Mouse (Mus musculus) E14TG2a.4 (cell line): ENCODE measurements at regions not wholly inside any gene's neighbourhood (a gene's known extent, or its start where the extent isn't known, plus 50 kb on each side); places are given as distances from the start of the nearest gene placed in this dataset.

Experiments
- H3K27me3 ChIP-seq: 2 replicates; pipeline ENCODE4 v1.6.1; 2014; ENCODE audit warnings: low read length, control low read depth; ENCODE audit not compliant: insufficient read depth
- H3K36me3 ChIP-seq: 2 replicates; pipeline ENCODE4 v1.6.1; 2014; ENCODE audit warnings: low read length, control low read depth; ENCODE audit not compliant: insufficient read depth
- H3K4me1 ChIP-seq: replicated peaks from 2 replicates; pipeline ENCODE4 v1.6.1; 2014; ENCODE audit warnings: low read depth, low read length, control low read depth
- H3K4me3 ChIP-seq: replicated peaks from 2 replicates; pipeline ENCODE4 v1.5.1; 2014; ENCODE audit warnings: mild to moderate bottlenecking, low read length
- H3K9me3 ChIP-seq: 2 replicates; pipeline ENCODE4 v1.6.1; 2014; ENCODE audit warnings: low read length, control low read depth
- CTCF ChIP-seq: conservative IDR thresholded peaks from 2 replicates; pipeline ENCODE4 v1.5.1; 2014; ENCODE audit warnings: low read length
- NANOG ChIP-seq: IDR thresholded peaks from 2 replicates; pipeline ENCODE4 v1.6.1; 2014; ENCODE audit warnings: borderline replicate concordance, low read length, mixed read lengths
- POU5F1 ChIP-seq: IDR thresholded peaks from 2 replicates; pipeline ENCODE4 v1.6.1; 2014; ENCODE audit warnings: low read length, borderline replicate concordance

GRCm38 (mm10) chr16:77469328-77469875 lies 132.5 kb downstream of the Gm11146 start:
- Histone ChIP-seq H3K4me1 (no peaks in the 10 kb centered on the region), H3K27me3 (no peaks in the 10 kb centered on the region), H3K36me3 (no peaks in the 10 kb centered on the region), H3K4me3 (no peak overlapping the region), H3K9me3 (no peaks in the 10 kb centered on the region)
- no peak for TF ChIP-seq CTCF
- TF ChIP-seq POU5F1: no peak
- no peak for TF ChIP-seq NANOG

- no peaks in the 10 kb centered on the region for H3K36me3 ChIP-seq
- TF ChIP-seq NANOG (no peak), POU5F1 (no peak)
- H3K9me3 ChIP-seq: no peaks in the 10 kb centered on the region
- no peak overlapping the region for H3K4me3 ChIP-seq
- H3K27me3 ChIP-seq: no peaks in the 10 kb centered on the region
- no peaks in the 10 kb centered on the region for H3K4me1 ChIP-seq
Observed at GRCm38 (mm10) chr16:77467216-77467615, 134.7 kb downstream of the Gm11146 start.

DNA sequence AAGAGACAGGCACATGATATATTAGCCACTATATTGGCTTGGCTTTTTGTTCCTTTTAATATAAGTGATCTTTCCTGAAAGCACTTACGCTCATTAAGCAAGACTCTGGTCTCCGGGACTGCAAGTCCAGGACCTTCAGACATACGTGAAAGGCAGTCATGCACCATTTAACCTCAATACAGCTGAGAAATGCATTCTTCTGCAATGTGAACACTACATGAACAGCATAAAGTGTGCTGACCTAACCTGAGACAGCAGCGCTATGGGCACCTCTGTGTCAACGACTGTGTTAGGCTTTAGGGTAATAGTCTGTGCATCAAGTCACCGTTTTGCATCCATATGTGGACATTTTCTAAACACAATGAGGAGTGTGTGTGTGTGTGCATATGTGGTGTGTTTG lies 137.3 kb downstream of the Gm11146 start:
- no peaks in the 10 kb centered on the region for H3K27me3 ChIP-seq
- H3K36me3 ChIP-seq: no peaks in the 10 kb centered on the region
- H3K4me1 ChIP-seq: no peaks in the 10 kb centered on the region
- TF ChIP-seq NANOG (no peak), POU5F1 (no peak), CTCF (no peak)
- H3K4me3 ChIP-seq: no peak overlapping the region
- H3K9me3 ChIP-seq: no peaks in the 10 kb centered on the region

DNA sequence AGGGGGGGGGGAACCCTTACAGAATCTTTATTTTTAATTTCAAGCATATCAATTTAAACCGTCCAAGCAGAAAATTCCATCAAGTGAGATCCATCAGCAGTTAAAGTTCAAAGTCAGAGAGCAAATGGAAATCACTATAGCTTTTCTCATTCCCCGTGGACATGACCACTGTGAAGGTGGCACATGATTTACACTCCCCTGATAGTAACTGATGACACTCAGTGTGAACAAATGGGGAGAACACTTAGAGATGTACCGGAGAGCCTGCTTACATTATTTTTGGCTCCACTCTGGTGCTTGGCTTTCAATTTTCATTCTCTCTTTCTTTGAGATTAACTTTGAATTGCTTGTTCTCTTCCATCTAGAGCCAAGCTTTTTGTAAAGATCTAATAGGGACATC lies 140.0 kb downstream of the Gm11146 start:
- H3K36me3 ChIP-seq: no peaks in the 10 kb centered on the region
- H3K27me3 ChIP-seq: no peaks in the 10 kb centered on the region
- H3K4me3 ChIP-seq: no peak overlapping the region
- H3K9me3 ChIP-seq: no peaks in the 10 kb centered on the region
- TF ChIP-seq CTCF (no peak), POU5F1 (no peak), NANOG (no peak)
- H3K4me1 ChIP-seq: no peaks in the 10 kb centered on the region

DNA sequence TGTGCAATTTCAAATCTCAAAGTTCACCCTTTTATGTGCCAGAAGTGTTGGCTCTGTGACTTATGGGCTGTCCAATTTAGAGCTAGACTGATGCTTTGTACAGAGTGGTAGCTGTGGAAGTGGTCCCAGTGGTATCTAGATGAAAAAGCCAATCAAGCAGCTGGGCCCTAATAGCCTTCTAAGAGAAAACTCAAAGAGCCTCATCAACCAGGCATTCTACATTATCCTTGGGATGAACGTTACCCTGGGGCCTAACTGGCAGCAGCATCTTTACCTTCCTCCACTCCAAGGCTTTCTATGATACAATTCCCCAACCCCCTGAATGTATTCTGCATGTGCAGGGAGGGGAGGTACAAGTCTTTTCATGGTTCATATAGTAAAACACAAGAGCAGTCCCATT lies 140.4 kb downstream of the Gm11146 start:
- Histone ChIP-seq H3K9me3 (no peaks in the 10 kb centered on the region), H3K4me1 (no peaks in the 10 kb centered on the region), H3K27me3 (no peaks in the 10 kb centered on the region), H3K4me3 (no peak overlapping the region), H3K36me3 (no peaks in the 10 kb centered on the region)
- TF ChIP-seq POU5F1: no peak
- no peak for TF ChIP-seq CTCF
- TF ChIP-seq NANOG: no peak

DNA sequence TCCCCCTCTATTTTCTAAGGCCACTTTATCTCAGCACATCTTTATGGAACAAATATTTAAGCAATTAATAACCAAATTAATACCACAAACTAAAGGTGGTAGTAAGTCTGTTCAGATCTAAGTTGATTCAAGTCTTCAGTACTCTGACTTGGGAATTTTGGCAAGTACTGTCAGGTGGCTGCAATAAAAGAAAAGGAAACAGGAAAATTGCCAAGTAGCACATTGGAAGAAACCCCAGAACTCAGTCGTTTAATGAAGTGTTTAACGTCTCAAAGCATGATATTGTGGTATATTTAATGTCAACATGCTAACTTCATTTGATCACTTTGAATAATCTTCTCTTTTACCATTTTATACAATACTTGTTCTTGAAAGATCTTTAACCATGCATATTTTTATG lies 142.2 kb downstream of the Gm11146 start:
- Histone ChIP-seq H3K4me3 (no peak overlapping the region), H3K27me3 (no peaks in the 10 kb centered on the region), H3K36me3 (no peaks in the 10 kb centered on the region), H3K4me1 (no peaks in the 10 kb centered on the region), H3K9me3 (no peaks in the 10 kb centered on the region)
- no peak for TF ChIP-seq CTCF
- no peak for TF ChIP-seq NANOG
- TF ChIP-seq POU5F1: no peak

DNA sequence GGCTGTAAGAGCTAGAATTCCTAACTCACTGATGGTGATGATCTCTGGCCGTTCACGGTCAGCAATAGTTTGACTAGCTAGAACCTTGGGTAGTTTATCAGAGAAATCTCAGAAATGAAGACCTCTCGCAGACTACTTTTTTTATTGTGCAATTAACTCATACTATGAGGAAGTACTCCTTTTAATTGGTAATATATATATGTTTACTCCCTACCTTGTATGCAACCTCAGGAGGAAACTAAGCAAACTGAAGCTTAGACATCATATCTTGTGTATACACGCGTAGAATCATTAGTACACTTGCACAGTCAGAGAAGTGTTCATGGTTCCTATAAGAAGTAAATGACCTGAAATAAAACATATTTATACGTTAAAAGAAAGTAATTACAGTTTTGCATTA lies 157.2 kb downstream of the Gm11146 start:
- H3K4me1 ChIP-seq: no peaks in the 10 kb centered on the region
- TF ChIP-seq CTCF (no peak), POU5F1 (no peak), NANOG (no peak)

GRCm38 (mm10) chr16:77444006-77444405 lies 157.9 kb downstream of the Gm11146 start:
- TF ChIP-seq NANOG (no peak), CTCF (peak; percentile 47)
- H3K4me1 ChIP-seq: no peaks in the 10 kb centered on the region

More for the DNA sequence above, 157.2 kb downstream of the Gm11146 start:
- H3K27me3 ChIP-seq: no peaks in the 10 kb centered on the region
- no peaks in the 10 kb centered on the region for H3K9me3 ChIP-seq
- no peak overlapping the region for H3K4me3 ChIP-seq
- H3K36me3 ChIP-seq: no peaks in the 10 kb centered on the region

DNA sequence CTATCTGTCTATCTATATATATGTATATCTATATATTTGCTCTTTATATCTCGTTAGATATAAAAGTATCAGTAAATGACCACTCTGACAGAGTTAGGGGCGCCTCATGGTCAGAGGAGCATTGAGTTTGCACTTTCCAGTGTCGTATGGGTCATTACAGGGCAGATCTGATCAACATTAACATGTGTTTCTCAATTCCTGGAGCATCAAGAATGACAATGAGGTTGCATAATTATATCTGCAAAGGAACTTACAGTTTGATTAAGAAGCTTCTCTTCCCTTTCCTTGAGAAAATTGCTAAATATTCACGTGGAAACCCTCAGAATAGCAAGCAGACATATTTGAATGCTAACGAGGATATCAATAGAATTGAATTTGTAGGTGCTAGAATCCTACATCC lies 158.6 kb downstream of the Gm11146 start:
- TF ChIP-seq CTCF (no peak), POU5F1 (no peak), NANOG (no peak)
- no peaks in the 10 kb centered on the region for H3K4me1 ChIP-seq
- H3K9me3 ChIP-seq: no peaks in the 10 kb centered on the region
- no peaks in the 10 kb centered on the region for H3K27me3 ChIP-seq
- no peaks in the 10 kb centered on the region for H3K36me3 ChIP-seq
- no peak overlapping the region for H3K4me3 ChIP-seq

More at GRCm38 (mm10) chr16:77444006-77444405, 157.9 kb downstream of the Gm11146 start:
- no peaks in the 10 kb centered on the region for H3K9me3 ChIP-seq
- no peaks in the 10 kb centered on the region for H3K27me3 ChIP-seq
- no peaks in the 10 kb centered on the region for H3K36me3 ChIP-seq
- no peak overlapping the region for H3K4me3 ChIP-seq
